ENCODE assay signal across 38 mouse cellular contexts in the genomic region with DNA sequence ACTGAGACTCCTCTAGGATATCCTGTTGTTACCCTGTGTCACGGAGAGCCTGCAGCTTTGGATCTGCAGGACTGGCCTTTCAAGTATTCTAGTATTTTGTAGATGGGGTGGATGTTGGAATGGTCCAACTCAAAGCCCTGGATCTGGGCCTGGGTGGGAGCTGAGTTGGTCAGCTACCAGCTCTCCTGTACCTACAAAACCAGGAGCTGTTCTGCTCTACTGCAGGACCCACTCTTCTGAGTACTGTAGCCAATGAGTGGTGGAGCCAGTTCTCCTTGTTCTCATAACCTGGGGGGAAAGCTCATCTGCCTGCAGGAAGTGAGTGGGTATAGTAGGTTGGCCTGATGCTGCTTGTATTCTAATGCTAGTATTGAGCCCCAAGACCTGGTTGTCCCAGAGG. TPM values are rescaled to one million over a fixed set of nuclear protein-coding genes. Genes with fewer than 3 reads are reported as not detected.
"Had no signal": no experiment of that assay in that cellular context is flagged by ENCODE, and none has a peak within 500 bp of the region (broad histone marks: within the 10 kb centered on the region; RNA-seq: fewer than 3 reads in every experiment).

No protein-coding gene starts in this region.

- H3K27me3 ChIP-seq: heart, embryonic 12.5 days; heart, embryonic 15.5 days; hindbrain, embryonic 12.5 days; hindbrain, embryonic 15.5 days; intestine, embryonic 15.5 days; kidney, embryonic 15.5 days had no signal

- H3K4me1 ChIP-seq: heart, embryonic 12.5 days; heart, embryonic 13.5 days; heart, embryonic 15.5 days; hindbrain, embryonic 10.5 days; hindbrain, embryonic 12.5 days; hindbrain, embryonic 13.5 days; hindbrain, embryonic 15.5 days; intestine, embryonic 15.5 days had no signal

- H3K4me2 ChIP-seq: heart, embryonic 12.5 days; heart, embryonic 13.5 days; heart, embryonic 15.5 days; hindbrain, embryonic 12.5 days; hindbrain, embryonic 13.5 days; hindbrain, embryonic 14.5 days; hindbrain, embryonic 15.5 days; intestine, embryonic 15.5 days; kidney, embryonic 15.5 days had no signal

- H3K36me3 ChIP-seq: heart, embryonic 12.5 days; heart, embryonic 13.5 days; heart, embryonic 15.5 days; hindbrain, embryonic 10.5 days; hindbrain, embryonic 12.5 days; hindbrain, embryonic 13.5 days; hindbrain, embryonic 15.5 days; intestine, embryonic 15.5 days; kidney, embryonic 15.5 days had no signal

- DNase-seq: heart, postnatal 10 days; heart, postnatal 14 days; heart, postnatal 36 days; heart, postnatal 4 days; kidney, adult 11 months; kidney, adult 18-20 months; kidney, adult 2 months; kidney, adult 8-10 months; kidney, adult 9 months; kidney, postnatal 10 days; kidney, postnatal 14 days; kidney, postnatal 25 days; kidney, postnatal 36 days; kidney, postnatal 4 days; layer of hippocampus, adult 9-11 months; layer of hippocampus, postnatal 36 days had no signal

- H3K9ac ChIP-seq: heart, embryonic 12.5 days; heart, embryonic 13.5 days; heart, embryonic 15.5 days; hindbrain, embryonic 12.5 days; hindbrain, embryonic 13.5 days; hindbrain, embryonic 14.5 days; hindbrain, embryonic 15.5 days; intestine, embryonic 15.5 days; kidney, embryonic 15.5 days had no signal

- H3K4me3 ChIP-seq: heart, embryonic 12.5 days; heart, embryonic 13.5 days; heart, embryonic 15.5 days; hindbrain, embryonic 10.5 days; hindbrain, embryonic 12.5 days; hindbrain, embryonic 13.5 days; hindbrain, embryonic 15.5 days; intestine, embryonic 15.5 days; kidney, embryonic 15.5 days; layer of hippocampus, adult 2 months; left cerebral cortex, adult 2 months had no signal

- ATAC-seq: hindbrain, embryonic 16.5 days; hindbrain, postnatal 0 days; inflammation-experienced regulatory T-cells, adult 6 months; intestine, embryonic 15.5 days; intestine, embryonic 16.5 days; intestine, postnatal 0 days had no signal

- H3K9me3 ChIP-seq: heart, embryonic 12.5 days; heart, embryonic 13.5 days; heart, embryonic 15.5 days; hindbrain, embryonic 12.5 days; hindbrain, embryonic 13.5 days; hindbrain, embryonic 15.5 days; intestine, embryonic 15.5 days; kidney, embryonic 15.5 days had no signal

- H3K27ac ChIP-seq: heart, embryonic 13.5 days; heart, embryonic 15.5 days; hindbrain, embryonic 10.5 days; hindbrain, embryonic 12.5 days; hindbrain, embryonic 13.5 days; hindbrain, embryonic 14.5 days; hindbrain, embryonic 15.5 days; hindbrain, postnatal 0 days; intestine, embryonic 15.5 days; kidney, embryonic 15.5 days; kidney, postnatal 0 days; layer of hippocampus, adult 2 months; left cerebral cortex, adult 2 months had no signal

RNA-seq across cellular contexts. Expression of gene Il12a, which starts 20.0 kb away (rescaled TPM):
- total RNA-seq: hindbrain, postnatal 0 days had no signal
- polyA plus RNA-seq: heart, embryonic 13.5 days; heart, embryonic 14.5 days; heart, embryonic 15.5 days; heart, embryonic 16.5 days; hindbrain, embryonic 12.5 days; hindbrain, embryonic 13.5 days; hindbrain, embryonic 14.5 days; intestine, embryonic 14.5 days; intestine, embryonic 15.5 days; intestine, embryonic 16.5 days; intestine, postnatal 0 days; kidney, embryonic 16.5 days had no signal
